Mouse (Mus musculus): ENCODE results near the gene Tmem239. TPM values are rescaled to one million over a fixed set of nuclear protein-coding genes. Genes with fewer than 3 reads are reported as not detected.

Tmem239 gene
- total RNA-seq, 2 experiments from 2014 or later: not detected

DNA sequence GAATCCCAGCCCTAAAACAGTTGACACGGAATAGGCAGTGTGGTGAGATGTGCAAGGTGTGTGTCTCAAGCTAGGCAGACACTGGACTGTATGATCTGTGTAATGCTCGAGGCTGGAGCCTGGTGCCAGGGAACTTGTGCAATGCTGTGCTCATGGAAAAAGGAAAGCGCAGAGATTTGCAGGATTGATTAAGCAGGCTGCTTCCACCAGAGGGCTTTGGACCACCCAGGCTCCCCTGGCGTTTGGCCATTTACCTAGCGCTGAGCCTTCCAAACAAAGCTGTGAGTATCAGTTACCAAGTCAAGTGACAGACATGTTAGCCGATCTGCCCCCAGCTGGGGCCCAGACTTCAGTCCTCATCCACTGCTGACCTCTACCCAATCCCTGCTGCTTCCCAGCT is 1.9 kb downstream of the Tmem239 start:
- peak; percentile 53 for DNase-seq
- intact Hi-C loops (cut with DNase I): no loop called here

DNA sequence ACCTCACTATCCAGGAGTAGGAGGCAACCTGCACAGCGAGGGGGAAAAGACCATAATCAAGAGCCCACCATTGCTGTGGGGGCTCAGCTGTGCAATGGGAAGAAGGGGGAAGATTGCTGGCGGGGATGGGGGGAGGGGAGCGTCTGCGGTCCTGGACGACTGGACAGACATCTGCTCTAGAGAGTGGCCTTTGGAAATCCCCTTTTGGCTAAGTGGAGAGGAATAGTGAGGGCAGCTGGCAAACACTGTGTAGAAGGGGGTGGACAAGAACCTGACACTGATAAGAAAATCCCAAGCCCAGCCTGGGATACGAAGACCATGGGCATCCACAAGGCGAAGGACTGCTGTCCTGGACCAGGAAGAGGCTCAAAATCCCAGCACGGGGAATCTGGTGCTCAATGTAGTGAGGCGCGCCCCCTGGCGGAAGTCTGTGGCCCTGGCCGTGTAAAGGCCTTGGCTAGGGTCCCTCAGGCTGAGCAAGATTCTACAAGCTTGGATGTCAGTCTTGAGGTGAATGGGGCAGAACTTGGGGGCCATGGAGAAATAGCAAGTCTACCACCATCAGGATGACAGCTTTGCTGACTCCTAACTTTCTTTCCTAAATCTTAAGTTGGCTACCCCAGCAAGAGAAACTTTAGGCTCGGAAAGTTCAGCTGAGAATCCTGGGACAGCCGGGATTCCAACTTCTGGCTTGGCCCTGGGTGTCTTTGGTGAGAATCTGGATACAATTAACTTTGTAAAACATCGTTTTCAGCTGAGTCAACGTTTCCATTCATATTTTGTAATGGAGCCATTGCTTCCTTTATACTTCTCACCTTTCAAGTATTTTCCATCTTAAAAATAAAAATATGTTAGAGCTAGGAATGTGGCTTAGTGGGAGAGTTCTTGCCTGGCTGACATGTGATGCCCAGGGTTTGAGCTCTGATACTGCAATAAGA is 5.5 kb downstream of the Tmem239 start:
- intact Hi-C loops (cut with DNase I): no loop called here
- peak; percentile 92 for DNase-seq

DNA sequence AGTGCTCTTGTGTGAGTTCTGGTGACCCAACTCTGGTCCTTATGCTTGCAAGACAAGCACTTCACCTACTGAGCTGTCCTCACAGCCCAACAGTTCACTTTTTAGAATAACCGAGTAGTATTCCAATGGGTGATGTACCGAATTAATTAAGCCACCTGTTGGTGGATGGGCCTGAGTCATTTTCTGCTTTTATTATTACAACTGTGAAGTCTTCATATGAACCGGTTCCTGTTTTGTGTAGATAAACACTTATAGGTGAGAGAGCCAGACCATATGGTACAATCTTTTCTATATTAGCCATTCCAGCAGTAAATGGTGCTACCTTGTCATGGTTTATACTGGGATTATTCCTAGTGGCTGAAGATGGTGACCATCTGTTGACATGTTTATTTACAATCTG is 6.5 kb downstream of the Tmem239 start:
- DNase-seq: no peak
- intact Hi-C loops (cut with DNase I): no loop called here

DNA sequence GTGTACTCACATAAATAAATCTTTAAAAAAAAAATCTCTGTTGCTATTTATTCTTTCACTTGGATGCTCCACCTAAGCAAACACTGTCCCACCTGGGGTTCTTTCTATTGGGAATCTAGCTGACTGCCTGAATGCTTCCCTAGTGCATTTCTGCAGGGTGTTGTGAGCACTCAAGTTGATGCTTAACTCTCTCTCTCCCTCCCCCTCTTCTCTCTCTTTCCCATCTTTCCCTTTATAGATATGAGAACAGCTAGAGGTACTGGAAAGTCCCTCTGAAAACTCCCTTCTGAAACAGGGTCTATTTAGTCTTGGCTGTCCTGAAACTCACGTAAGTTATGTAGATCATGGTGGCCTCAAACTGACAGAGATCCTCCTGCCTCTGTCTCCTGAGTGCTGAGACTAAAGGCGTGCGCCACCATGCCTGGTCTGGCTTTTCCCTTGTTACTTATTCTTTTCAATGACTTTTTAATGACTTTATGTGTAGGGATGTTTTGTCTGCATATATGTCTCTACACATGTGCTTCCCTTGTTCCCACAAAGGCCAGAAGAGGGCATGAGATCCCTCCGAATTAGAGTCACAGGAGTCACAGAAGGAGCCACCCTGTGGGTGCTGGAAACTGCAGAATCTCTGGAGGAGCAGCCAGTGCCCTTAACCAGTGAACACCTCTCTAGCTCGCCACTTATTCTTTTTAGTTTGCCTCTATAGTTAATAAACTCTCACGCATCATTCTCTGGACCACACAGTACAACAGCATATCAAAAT is 8.0 kb downstream of the Tmem239 start:
- intact Hi-C loops (cut with DNase I): no loop called here

DNA sequence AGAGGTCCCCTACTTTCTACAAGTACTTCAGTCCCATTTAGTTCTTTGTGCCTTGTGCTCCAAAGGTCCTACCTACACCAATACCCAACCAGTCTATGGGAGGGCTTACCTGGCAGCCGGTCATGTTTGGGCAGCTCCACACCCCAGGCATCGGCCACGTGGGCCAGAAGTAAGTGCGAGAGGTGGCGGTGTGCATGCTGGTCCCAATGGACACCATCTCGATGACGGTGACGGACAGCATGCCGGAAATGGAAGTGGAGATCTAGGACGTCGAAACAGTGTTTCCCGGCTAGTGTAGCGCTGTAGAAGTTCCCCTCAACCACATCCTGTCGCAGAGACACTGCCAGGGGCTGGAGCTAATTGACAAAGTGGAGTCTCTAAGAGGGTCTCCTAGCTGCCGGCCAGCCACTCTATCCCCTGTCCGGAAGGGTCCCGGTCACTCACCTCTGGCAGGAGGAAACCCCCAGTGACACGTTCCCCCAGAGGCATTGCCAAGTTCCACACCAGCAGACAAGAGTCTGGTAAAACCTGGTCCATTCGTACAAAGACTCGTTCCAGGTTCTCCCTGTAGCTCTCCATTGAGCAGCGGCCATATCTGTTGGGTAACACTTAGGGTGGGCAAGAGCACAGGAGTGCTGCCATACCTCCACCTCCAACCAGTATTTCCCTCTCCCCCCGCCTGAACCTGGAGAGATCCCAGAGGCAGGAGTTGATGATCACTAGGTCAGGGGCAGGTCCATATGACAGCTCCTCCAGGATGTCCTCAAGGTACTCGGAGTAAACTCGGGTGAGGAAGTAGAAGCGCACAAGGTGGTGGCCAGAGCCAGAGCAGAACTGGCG is 15.7 kb downstream of the Tmem239 start:
- no peak for DNase-seq
- intact Hi-C loops (cut with DNase I): loop anchor here (5.0 kb wide), 1 partner anchor 125 kb away; the partner anchor contains the start of gene Ebf4

More for the DNA sequence above, 8.0 kb downstream of the Tmem239 start:
- no peak for DNase-seq

DNA sequence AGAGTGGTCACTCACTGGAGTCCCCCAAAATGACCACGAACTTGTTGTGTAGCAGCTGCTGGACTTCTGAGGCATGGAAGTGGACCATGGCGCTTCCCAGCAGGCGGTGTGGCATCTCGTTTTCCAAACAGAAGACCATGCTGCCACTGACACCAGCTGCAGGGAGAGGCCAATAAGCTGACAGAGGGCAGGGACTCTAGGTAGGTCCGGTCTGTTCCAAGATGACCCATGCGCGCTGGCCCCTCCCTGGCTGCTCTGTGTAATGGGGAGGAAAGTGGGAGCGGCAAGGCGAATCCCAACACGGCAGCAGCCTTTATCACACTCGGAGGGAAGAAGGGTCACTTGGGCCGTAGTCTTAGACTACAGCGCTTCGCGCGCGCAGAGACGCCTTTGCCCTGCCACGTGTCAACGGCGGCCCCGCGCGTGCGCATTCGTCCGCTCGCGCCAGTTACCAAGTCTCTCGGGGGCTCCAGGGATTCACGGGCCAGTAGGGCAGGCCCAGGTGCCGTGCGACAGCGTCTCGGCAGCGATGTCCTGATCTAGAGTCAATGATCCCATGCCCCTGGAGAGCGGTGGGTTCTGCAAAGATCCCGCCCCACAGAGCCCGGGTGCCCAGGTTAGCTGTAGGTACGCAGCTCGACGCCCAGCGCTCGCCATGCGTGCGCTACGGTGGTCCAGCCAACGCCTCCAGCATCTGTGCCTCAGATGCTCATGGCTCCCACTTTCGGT is 17.3 kb downstream of the Tmem239 start:
- intact Hi-C loops (cut with DNase I): loop anchor here (5.0 kb wide), 1 partner anchor 126 kb away; the partner anchor contains the start of gene Ebf4
- peak; percentile 87 for DNase-seq

DNA sequence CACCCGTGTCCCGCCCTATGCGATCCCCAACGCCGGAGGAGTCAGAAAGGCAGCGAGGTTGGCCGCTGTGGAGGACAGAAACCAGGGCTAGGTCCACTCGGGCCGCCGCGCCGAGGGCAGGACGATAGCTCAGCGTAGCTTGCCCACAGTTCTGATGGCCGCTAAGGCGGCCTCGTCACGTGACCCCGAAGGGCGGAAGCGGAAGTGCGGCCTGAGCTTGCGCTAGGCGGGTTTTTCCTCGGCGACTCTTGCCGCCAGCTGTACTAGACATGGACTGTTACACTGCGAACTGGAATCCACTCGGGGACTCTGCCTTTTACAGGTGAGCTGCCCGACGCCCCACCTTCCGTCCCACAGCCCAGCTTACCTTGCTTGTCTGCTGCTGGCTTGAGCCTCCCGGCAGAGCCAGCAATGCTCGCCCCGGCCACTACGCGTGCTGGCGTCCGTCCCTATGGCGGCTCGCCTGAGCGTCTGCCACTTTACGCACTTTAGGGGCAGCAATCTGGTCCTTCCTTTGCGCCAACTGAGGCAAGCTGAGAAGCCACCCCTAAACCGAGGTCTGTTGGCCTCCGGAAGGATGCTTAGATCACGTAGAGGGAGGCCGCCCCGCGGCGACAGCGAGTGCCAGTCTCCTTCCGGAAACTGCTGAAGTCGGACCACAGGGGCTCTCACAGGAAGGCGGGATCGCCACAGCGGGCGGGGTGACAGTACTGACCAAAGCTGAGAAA is 18.0 kb downstream of the Tmem239 start, which contains the start of the genes Vps16 and Pced1a:
Vps16 (plus strand) TSS at position 214 of the 728 bp plus-strand sequence.
Pced1a (minus strand) TSS at position 576 of the 728 bp plus-strand sequence.
- DNase-seq: peak; percentile 93
- intact Hi-C loops (cut with DNase I): loop anchor here (5.0 kb wide), 1 partner anchor 127 kb away; the partner anchor contains the start of gene Ebf4

DNA sequence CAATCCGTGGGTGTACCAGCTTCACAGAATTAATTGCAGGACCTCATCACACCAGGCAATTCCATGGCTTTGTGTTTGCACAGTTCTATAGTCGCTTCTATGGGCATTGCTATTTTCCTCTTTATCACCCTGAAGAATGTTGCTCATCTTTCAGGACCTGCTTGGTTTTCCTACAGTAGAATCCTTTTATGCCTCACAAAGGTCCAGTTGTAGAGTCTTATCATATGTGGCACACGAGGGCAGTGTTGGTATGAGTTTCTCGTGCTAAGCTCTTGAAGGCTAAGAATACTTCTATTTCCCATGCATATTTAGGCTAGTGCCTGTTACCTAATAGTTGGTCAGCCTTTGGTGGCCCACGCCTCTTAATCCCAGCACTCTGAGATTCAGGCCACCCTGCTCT is 18.8 kb downstream of the Tmem239 start:
- intact Hi-C loops (cut with DNase I): no loop called here
- no peak for DNase-seq

DNA sequence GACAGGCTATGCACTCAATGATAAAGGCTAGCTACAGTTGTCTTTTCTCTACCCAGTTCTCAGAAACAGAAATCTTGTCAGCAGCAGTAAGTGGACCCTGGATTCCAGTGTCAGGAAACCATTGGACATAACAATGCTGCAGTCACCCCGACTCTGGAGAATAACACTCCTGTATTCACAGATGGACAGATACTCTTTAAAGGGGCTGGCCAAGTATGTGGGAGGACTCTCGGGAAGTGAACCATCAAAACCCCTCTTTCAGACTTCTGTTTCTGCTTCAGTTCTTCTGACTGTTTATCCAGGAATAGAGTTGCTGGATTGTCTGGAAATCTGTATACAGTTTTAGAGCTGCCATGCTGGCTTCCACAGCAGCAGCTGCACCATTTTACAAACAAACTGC is 23.6 kb downstream of the Tmem239 start:
- intact Hi-C loops (cut with DNase I): no loop called here
- no peak for DNase-seq

DNA sequence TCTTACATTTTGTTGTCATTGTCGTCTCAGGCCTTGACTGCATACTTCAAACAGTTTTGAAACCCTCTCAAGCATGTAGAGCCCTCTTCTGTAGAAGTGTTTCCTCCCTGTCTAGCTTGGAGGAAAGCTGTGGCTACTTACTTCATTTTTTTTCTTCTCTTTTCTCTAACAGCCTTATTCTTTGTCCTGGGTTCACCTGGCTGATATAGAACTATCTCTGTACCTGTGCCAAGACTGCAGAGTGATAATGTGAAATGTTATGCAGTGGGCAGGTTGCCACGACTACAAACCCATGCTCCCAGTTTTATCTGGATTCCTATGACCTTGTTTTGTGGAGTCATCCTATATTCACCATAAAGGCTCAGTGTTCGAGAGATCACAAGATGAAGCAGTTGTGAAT is 24.2 kb downstream of the Tmem239 start:
- intact Hi-C loops (cut with DNase I): no loop called here

DNA sequence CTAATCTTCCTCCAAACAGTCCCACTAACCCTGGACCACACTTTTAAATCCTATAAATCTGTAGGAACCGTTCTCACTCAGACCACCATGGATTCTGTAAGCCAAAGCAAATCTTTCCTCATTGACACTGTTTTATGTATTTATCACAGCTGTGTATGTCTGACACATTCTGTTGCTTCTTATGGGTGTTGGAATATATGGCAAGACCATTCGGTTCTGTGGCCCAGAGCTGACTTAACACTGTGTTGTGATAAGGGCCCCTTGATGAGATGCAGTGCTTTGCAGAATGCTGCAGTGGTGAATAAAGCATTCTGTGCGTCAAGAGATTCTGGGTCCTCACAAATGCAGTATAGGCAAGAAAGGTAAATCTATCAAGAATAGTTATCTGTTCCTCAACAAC is 25.9 kb downstream of the Tmem239 start:
- intact Hi-C loops (cut with DNase I): no loop called here

More for the DNA sequence above, 24.2 kb downstream of the Tmem239 start:
- DNase-seq: no peak

DNA sequence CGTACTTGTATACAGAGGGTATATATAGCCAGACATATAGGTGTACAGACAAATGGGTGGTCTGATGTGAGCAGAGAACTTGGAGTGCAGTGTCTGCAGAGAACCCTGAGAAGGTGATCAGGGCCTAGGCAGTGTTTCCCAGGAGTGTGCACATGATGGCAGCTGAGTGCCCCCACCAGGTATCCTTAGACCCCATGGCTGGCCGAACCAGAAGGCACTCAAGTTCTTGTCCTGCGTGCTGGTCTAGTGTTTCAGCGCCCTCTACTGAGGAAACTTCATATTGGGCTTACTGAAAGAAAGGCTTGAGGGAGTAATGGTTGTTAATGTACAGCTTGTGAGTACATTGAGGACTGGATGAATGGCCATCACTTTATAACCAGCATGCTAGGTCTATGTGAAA is 26.9 kb downstream of the Tmem239 start:
- intact Hi-C loops (cut with DNase I): no loop called here
- DNase-seq: peak; percentile 37

More for the DNA sequence above, 25.9 kb downstream of the Tmem239 start:
- no peak for DNase-seq

DNA sequence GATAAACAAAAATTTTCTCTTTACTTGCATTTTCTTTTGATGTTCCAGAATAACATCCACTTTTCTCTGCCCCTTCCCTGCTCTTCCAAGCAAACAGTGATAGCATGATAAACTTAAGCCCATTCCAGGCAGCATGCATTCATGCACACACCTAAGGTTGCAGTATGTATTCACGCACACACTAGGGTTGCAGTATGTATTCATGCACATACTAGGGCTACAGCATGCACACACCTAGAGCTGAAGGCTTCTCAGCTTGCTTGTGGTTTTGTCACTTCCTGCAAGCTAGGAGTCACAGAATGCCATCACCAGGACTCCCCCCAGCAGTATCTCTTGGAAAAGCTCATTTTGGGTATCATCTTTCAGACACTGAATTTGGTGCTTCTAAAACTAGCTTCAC is 30.5 kb downstream of the Tmem239 start:
- intact Hi-C loops (cut with DNase I): no loop called here
- DNase-seq: no peak

DNA sequence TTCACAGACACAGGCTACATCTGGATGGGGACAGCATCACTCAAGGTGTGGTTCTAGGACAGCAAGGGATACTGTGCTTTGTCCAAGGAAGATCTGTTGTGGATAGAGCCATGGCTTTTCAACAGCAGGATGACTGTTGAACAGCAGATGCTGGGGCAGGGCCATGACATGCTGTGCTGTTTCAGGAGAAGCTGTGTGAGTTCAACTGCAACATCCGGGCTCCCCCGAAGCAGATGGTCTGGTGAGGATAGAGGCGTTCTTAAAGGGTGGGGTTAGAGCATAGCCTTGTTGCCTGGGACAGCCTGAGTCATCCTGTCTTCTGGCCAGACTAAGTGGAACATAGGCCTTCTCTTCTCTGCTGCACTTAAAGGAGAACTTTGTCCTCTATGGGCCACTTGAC is 32.6 kb downstream of the Tmem239 start:
- intact Hi-C loops (cut with DNase I): no loop called here
- no peak for DNase-seq

DNA sequence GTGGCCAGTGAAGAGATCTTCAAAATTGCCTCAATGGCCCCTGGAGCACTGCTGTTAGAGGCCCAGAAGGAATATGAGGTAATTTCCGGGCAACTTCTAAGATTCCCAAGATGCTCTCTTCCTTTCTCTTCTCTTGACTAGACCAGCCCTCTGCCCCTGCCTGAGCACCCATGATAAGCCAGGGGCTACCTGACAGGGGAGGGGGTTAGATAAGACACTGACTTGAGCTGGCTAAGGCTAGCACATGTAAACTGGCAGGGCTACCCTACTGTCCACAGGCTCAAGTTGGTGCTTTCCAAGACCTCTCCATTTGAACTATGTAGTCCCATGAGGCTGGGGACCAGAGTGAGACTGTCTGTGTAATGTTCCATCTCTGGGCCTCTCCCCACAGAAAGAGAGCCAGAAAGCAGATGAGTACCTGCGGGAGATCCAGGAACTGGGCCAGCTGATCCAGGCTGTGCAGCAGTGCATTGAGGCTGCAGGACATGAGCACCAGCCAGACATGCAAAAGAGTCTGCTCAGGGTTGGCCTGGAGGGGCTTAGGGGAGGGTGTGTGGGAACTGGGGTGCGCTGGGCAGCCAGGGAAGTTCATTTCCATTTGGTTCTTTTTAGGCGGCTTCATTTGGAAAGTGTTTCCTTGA is 33.7 kb downstream of the Tmem239 start:
- intact Hi-C loops (cut with DNase I): no loop called here
- DNase-seq: no peak

DNA sequence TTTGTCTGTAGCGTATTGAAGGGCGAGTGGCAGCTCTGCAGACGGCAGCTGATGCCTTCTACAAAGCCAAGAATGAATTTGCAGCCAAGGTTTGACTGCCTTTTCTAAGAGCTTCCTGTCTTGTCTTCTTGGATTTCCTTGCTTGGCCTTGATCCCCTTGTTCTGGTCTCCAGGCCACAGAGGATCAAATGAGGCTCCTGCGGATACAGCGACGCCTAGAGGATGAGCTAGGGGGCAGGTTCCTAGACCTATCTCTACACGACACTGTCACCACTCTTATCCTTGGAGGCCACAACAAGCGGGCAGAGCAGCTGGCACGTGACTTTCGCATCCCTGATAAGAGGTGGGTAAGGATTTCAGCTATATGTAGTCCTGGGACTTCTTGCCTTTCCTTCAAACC is 35.9 kb downstream of the Tmem239 start:
- intact Hi-C loops (cut with DNase I): no loop called here
- no peak for DNase-seq

DNA sequence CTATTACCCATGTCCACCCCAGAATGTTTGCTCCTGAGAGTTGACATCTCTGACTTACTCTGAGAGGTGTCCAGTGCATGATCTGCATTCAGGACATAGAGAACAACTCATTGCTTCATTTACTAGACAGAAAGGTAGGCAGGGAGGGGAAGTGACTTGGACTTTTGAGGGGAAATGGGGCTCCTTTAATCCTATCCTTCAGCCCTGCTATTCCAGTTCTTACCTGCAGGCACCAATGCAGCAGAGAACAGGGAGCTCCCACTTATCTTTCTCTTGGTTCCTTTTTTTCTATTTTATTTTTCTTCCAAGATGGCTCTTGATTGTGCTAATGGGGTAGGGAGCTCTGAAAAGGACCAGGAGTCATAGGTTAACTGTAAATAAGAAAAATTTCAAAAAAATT is 42.2 kb downstream of the Tmem239 start:
- intact Hi-C loops (cut with DNase I): no loop called here
- no peak for DNase-seq

DNA sequence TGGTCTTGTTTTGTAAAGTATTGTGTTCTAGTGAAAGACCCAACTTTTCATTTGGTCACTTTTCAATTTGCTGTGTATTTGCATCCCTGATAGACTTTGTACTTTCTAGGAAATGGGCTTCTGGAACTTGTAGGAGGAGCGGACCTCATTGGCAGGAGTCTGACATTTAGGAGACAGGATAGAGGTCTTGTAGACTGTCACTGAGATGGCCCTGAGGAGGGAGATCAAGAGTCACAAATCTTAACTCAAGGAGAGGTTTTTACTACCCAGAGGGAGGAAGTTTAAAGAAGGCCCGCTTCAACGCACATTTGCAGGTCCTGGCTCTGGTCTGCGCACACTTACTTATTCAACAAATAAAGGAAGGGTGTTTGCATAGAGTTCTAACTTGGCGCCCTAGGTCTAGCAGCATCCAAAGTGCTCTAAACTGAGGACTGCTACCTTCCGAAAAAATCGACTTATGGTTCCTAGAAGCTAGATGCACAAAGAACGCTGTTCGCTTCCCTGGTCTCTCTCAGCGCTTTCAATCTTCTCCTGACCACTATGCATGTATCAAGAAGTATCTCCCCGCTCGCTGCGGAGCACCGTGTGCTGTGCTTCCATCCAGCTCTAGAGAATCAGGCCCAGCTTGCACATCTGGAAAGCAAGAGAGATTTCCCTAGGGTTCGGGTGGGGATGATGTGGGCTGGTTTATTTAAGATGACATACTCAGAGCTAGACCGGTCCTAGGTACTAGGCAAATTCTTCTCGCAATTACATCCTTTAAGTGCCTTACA is 42.9 kb downstream of the Tmem239 start:
- no peak for DNase-seq
- intact Hi-C loops (cut with DNase I): no loop called here

Measured in left cerebral cortex, postnatal 4 days (tissue).